Mouse (Mus musculus): ENCODE results near the gene Por.

- TF ChIP-seq CTCF (IDR thresholded peaks at IDR 0.05; ENCODE audit: borderline replicate concordance, extremely low read depth, insufficient read depth, insufficient read length): no peak
- TF ChIP-seq POLR2A (IDR thresholded peaks at IDR 0.05; ENCODE audit: borderline replicate concordance, extremely low read depth, insufficient read depth, insufficient read length, poor library complexity, severe bottlenecking): no peak
Observed at GRCm38 (mm10) chr5:135733071-135733470, 63.2 kb downstream of the Por start.
